ENCODE assay signal across 8 mouse cellular contexts in the genomic region with DNA sequence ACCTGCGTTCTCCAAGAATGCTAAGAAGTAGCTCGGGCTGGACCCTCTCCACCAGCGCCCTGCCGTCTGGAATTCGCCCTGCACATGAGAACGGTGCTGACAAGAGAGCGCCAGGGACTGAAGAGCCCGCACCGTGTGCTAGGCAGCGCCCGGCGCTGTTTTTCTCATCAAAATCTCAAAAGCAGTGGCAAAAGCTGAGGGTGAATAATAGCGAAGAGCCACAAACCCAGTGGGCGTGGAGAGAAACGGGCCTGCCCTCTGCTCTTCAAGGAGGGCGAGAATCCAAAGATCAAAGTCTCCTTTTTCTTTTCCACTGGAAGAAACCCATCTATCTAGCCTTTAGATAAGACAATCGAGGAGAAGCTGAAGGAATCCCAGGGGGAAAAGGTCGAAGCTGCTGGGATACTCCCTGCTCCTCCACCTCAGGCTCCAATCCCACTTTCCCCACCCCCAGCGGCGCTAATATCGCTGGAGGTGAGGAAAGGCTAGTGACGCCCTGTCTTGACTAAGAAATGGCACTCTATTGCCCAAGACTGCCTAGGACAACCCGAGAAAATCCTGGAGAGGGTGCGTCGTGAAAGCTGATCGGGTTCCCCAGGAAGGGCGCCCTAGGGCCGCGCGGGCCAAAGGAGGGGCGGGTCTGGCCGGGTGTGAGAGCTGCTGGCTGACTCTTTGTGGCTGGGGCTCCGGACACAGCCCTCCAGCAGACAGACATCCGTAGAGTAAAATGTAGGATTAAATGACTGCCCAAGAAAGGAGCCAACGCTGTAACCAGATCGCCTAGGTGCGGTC. TPM values are rescaled to one million over a fixed set of nuclear protein-coding genes. Genes with fewer than 3 reads are reported as not detected.
DNase-seq lines count a peak whose midpoint lies in the region; ATAC-seq lines count a peak whose summit lies in the region.

No protein-coding gene starts in this region.

- H3K27ac ChIP-seq in heart, embryonic 10.5 days = peak overlapping the region; percentile 90
- peak overlapping the region; percentile 84 for H3K27ac ChIP-seq in forebrain, embryonic 14.5 days (ENCODE audit: low read depth, low read length)
- no peak overlapping the region for H3K27ac ChIP-seq in kidney, embryonic 14.5 days (ENCODE audit: low read depth, low read length)
- peak overlapping the region; percentile 86 for H3K27ac ChIP-seq in midbrain, embryonic 15.5 days

- peak; percentile 19 for ATAC-seq in forebrain, embryonic 14.5 days
- ATAC-seq in kidney, embryonic 14.5 days (ENCODE audit: low FRiP score, low TSS enrichment) = peak; percentile 24
- peak; percentile 37; the same call in 1 of the 2 replicates for ATAC-seq in midbrain, embryonic 15.5 days (replicated peaks)

- intact Hi-C loops in heart, postnatal 36 days (cut with DNase I) = no loop called here
- intact Hi-C loops in left cerebral cortex, postnatal 14 days (cut with DNase I) = no loop called here

- H3K4me1 ChIP-seq in heart, embryonic 10.5 days = peaks cover 66% of the 10 kb centered on the region
- peaks cover 53% of the 10 kb centered on the region for H3K4me1 ChIP-seq in forebrain, embryonic 14.5 days (ENCODE audit: control insufficient read depth, insufficient read depth, low read length)
- peaks cover 25% of the 10 kb centered on the region for H3K4me1 ChIP-seq in kidney, embryonic 14.5 days (ENCODE audit: control insufficient read depth, insufficient read depth, low read length)
- peaks cover 60% of the 10 kb centered on the region for H3K4me1 ChIP-seq in midbrain, embryonic 15.5 days

- no peaks in the 10 kb centered on the region for H3K9me3 ChIP-seq in heart, embryonic 10.5 days
- H3K9me3 ChIP-seq in forebrain, embryonic 14.5 days (replicated peaks; ENCODE audit: control insufficient read depth, low read length) = no peaks in the 10 kb centered on the region
- no peaks in the 10 kb centered on the region for H3K9me3 ChIP-seq in kidney, embryonic 14.5 days (ENCODE audit: control insufficient read depth, low read length)
- H3K9me3 ChIP-seq in midbrain, embryonic 15.5 days = no peaks in the 10 kb centered on the region

- peak overlapping the region; percentile 79 for H3K4me2 ChIP-seq in forebrain, embryonic 14.5 days (ENCODE audit: low read length)
- H3K4me2 ChIP-seq in kidney, embryonic 14.5 days (replicated peaks; ENCODE audit: low read depth, low read length) = peak overlapping the region; percentile 75
- H3K4me2 ChIP-seq in midbrain, embryonic 15.5 days = peak overlapping the region; percentile 68

- H3K4me3 ChIP-seq in heart, embryonic 10.5 days = peak overlapping the region; percentile 72
- peak overlapping the region; percentile 43 for H3K4me3 ChIP-seq in forebrain, embryonic 14.5 days (ENCODE audit: low read depth, low read length)
- H3K4me3 ChIP-seq in kidney, embryonic 14.5 days (ENCODE audit: low read length) = peak overlapping the region; percentile 40
- H3K4me3 ChIP-seq in midbrain, embryonic 15.5 days = peak overlapping the region; percentile 42

- H3K36me3 ChIP-seq in heart, embryonic 10.5 days = peaks cover 31% of the 10 kb centered on the region
- H3K36me3 ChIP-seq in forebrain, embryonic 14.5 days (ENCODE audit: control insufficient read depth, insufficient read depth, low read length) = 0 out of 2 replicates have a peak, but pooled peaks cover 4% of the 10 kb centered on the region
- no peaks in the 10 kb centered on the region for H3K36me3 ChIP-seq in kidney, embryonic 14.5 days (ENCODE audit: control insufficient read depth, insufficient read depth, low read length)
- H3K36me3 ChIP-seq in midbrain, embryonic 15.5 days (replicated peaks) = no peaks in the 10 kb centered on the region

- peak overlapping the region; percentile 69 for H3K9ac ChIP-seq in forebrain, embryonic 14.5 days (ENCODE audit: low read length)
- H3K9ac ChIP-seq in kidney, embryonic 14.5 days (ENCODE audit: low read depth, low read length) = peak overlapping the region; percentile 29; the same call in 1 of the 2 replicates
- H3K9ac ChIP-seq in midbrain, embryonic 15.5 days = peak overlapping the region; percentile 12

- WGBS in heart, embryonic 10.5 days = under 1% methylated on average over 37 of the region's 37 CpGs
- 2% methylated on average over 37 of the region's 37 CpGs for WGBS in forebrain, embryonic 14.5 days
- 1% methylated on average over 37 of the region's 37 CpGs for WGBS in kidney, embryonic 14.5 days
- 1% methylated on average over 37 of the region's 37 CpGs for WGBS in midbrain, embryonic 15.5 days

- peaks cover 70% of the 10 kb centered on the region for H3K27me3 ChIP-seq in heart, embryonic 10.5 days (ENCODE audit: insufficient read depth, poor library complexity, severe bottlenecking)
- H3K27me3 ChIP-seq in forebrain, embryonic 14.5 days (replicated peaks; ENCODE audit: control insufficient read depth, insufficient read depth, low read length) = peaks cover 13% of the 10 kb centered on the region; the same call in 1 of the 2 replicates
- peaks cover 62% of the 10 kb centered on the region for H3K27me3 ChIP-seq in kidney, embryonic 14.5 days (ENCODE audit: control insufficient read depth, insufficient read depth, low read length)
- H3K27me3 ChIP-seq in midbrain, embryonic 15.5 days (replicated peaks) = peaks cover 22% of the 10 kb centered on the region

- DNase-seq in heart, embryonic 10.5 days (ENCODE audit: low spot score) = peak; percentile 85
- no peak for DNase-seq in heart, postnatal 36 days
- peak; percentile 57 for DNase-seq in forebrain, embryonic 14.5 days (ENCODE audit: low spot score)
- DNase-seq in adrenal gland, adult 2 months = no peak
- no peak for DNase-seq in cerebellum, adult 9-11 months
- no peak for DNase-seq in left cerebral cortex, postnatal 14 days (ENCODE audit: low spot score in 2 of 2)

RNA-seq across cellular contexts. Expression of a gene that starts 3.0 kb away (rescaled TPM):
- 131 and 160 TPM in 2 replicates for polyA plus RNA-seq in heart, embryonic 10.5 days (2016; fragmentation: Nextera tagmentation; extraction: Ambion mirVana)
- under 1 TPM; 0.08 to 0.46 TPM for total RNA-seq in heart, postnatal 36 days (2021)
- 19.4 and 23.9 TPM in 2 replicates for polyA plus RNA-seq in forebrain, embryonic 14.5 days (2014; fragmentation: Nextera tagmentation; extraction: Ambion mirVana)
- polyA plus RNA-seq in kidney, embryonic 14.5 days (2014; fragmentation: Nextera tagmentation; extraction: Ambion mirVana) = 13.8 and 23.9 TPM in 2 replicates
- 34.7 and 35.7 TPM in 2 replicates for polyA plus RNA-seq in midbrain, embryonic 15.5 days (2015; fragmentation: Nextera tagmentation; extraction: Ambion mirVana)
- not detected for total RNA-seq in adrenal gland, adult 2 months (2021)
- polyA plus RNA-seq in adrenal gland, adult 2 months (2012; rRNA removed) = 0.03 TPM in 2 replicates
- under 1 TPM; 0.57 to 0.97 TPM for total RNA-seq in left cerebral cortex, postnatal 14 days (2021)

RNA-seq across cellular contexts. Expression of a gene that starts 37.5 kb away (rescaled TPM):
- polyA plus RNA-seq in heart, embryonic 10.5 days (2016; fragmentation: Nextera tagmentation; extraction: Ambion mirVana) = 32.0 and 33.5 TPM in 2 replicates
- total RNA-seq in heart, postnatal 36 days (2021) = 10 to 100 TPM; 10.6 to 12.0 TPM
- polyA plus RNA-seq in forebrain, embryonic 14.5 days (2014; fragmentation: Nextera tagmentation; extraction: Ambion mirVana) = 71.7 and 75.2 TPM in 2 replicates
- polyA plus RNA-seq in kidney, embryonic 14.5 days (2014; fragmentation: Nextera tagmentation; extraction: Ambion mirVana) = 40.9 and 44.9 TPM in 2 replicates
- 56.2 and 58.9 TPM in 2 replicates for polyA plus RNA-seq in midbrain, embryonic 15.5 days (2015; fragmentation: Nextera tagmentation; extraction: Ambion mirVana)
- total RNA-seq in adrenal gland, adult 2 months (2021) = 10 to 100 TPM; 51.5 to 54.2 TPM
- polyA plus RNA-seq in adrenal gland, adult 2 months (2012; rRNA removed) = 44.4 and 45.4 TPM in 2 replicates
- total RNA-seq in left cerebral cortex, postnatal 14 days (2021) = 10 to 100 TPM; 14.9 to 16.3 TPM

Comparison
In these comparisons a context has a peak if more than half of its experiments do, and no peak if none do; other contexts are left out.
1. DNase-seq: peak in heart, embryonic 10.5 days (single experiment) and forebrain, embryonic 14.5 days (single experiment); none in heart, postnatal 36 days (0 of 2), adrenal gland, adult 2 months (single experiment), cerebellum, adult 9-11 months (single experiment) and left cerebral cortex, postnatal 14 days (0 of 2).
2. H3K9ac ChIP-seq: peak in every context shown above with its lines; median percentile 69 in forebrain, embryonic 14.5 days; 29 in kidney, embryonic 14.5 days; 12 in midbrain, embryonic 15.5 days.
3. RNA of a gene that starts 3.0 kb away (polyA plus RNA-seq): 131 to 160 TPM in heart, embryonic 10.5 days, 34.7 to 35.7 TPM in midbrain, embryonic 15.5 days, 13.8 to 23.9 TPM in kidney, embryonic 14.5 days and 19.4 to 23.9 TPM in forebrain, embryonic 14.5 days; 0.03 TPM in adrenal gland, adult 2 months; every median in the first group is over 10 times any median in the second.
4. Peak in every context shown above with its lines, with median percentiles within 50 percentile points of each other: H3K4me3 ChIP-seq, ATAC-seq and H3K4me2 ChIP-seq.